Mouse (Mus musculus) midbrain, embryonic 13.5 days (tissue): ENCODE data around the gene Angptl8. TPM values are rescaled to one million over a fixed set of nuclear protein-coding genes. Genes with fewer than 3 reads are reported as not detected.
A peak's percentile ranks its signal among the peaks of the same experiment; 100 is the strongest.

ENCODE experiments used
- ATAC-seq: fragments of 200-750 bp; cut with Nextera tagmentation; 2 replicates; pipeline ENCODE4 v1.8.0; 2017; ENCODE audit warnings: mild to moderate bottlenecking, moderate TSS enrichment, moderate library complexity
- H3K27ac ChIP-seq: fragments of 300-500 bp; sonication (generic); 2 replicates; pipeline ENCODE4 v1.5.1; 2015; ENCODE audit warnings: inconsistent platforms, mild to moderate bottlenecking, moderate library complexity
- H3K27me3 ChIP-seq: fragments of 300-500 bp; sonication (generic); 2 replicates; pipeline ENCODE4 v1.6.1; 2015; ENCODE audit warnings: mild to moderate bottlenecking, inconsistent platforms
- H3K36me3 ChIP-seq: fragments of 300-500 bp; sonication (generic); 2 replicates; pipeline ENCODE4 v1.6.1; 2015; ENCODE audit warnings: mild to moderate bottlenecking, inconsistent platforms
- H3K4me1 ChIP-seq: fragments of 300-500 bp; sonication (generic); replicated peaks from 2 replicates; pipeline ENCODE4 v1.6.1; 2015; ENCODE audit warnings: inconsistent platforms
- H3K4me2 ChIP-seq: fragments of 300-500 bp; sonication (generic); replicated peaks from 2 replicates; pipeline ENCODE4 v1.6.1; 2015; ENCODE audit warnings: moderate library complexity, mild to moderate bottlenecking, inconsistent platforms
- H3K4me3 ChIP-seq: fragments of 300-500 bp; sonication (generic); replicated peaks from 2 replicates; pipeline ENCODE4 v1.5.1; 2015; ENCODE audit warnings: mild to moderate bottlenecking, inconsistent platforms
- H3K9ac ChIP-seq: fragments of 300-500 bp; sonication (generic); replicated peaks from 2 replicates; pipeline ENCODE4 v1.6.1; 2015; ENCODE audit warnings: mild to moderate bottlenecking, inconsistent platforms
- H3K9me3 ChIP-seq: fragments of 300-500 bp; sonication (generic); 2 replicates; pipeline ENCODE4 v1.6.1; 2016; ENCODE audit warnings: mild to moderate bottlenecking, inconsistent platforms
- WGBS: fragments of 180-500 bp; shearing (Covaris S2); methylation state at CpG from one replicate; pipeline ENCODE4 v1.1.7; 2015; 5-methylcytosine and 5-hydroxymethylcytosine counted together
- polyA plus RNA-seq: library from polyadenylated mRNA; unstranded; fragments of >200 nt; fragmentation: Nextera tagmentation; extraction: Ambion mirVana; gene quantifications from 2 replicates; pipeline ENCODE4 v1.2.1, GENCODE M21; 2015

The Angptl8 gene
- polyA plus RNA-seq, 1 experiment from 2014 or later = 0.43 TPM

GRCm38 (mm10) chr9:21840115-21840787 is 4.9 kb downstream of the Angptl8 start:
- no peak overlapping the region for H3K4me3 ChIP-seq
- H3K9ac ChIP-seq = no peak overlapping the region
- no peaks in the 10 kb centered on the region for H3K4me1 ChIP-seq
- H3K27ac ChIP-seq = no peak overlapping the region
- H3K4me2 ChIP-seq = no peak overlapping the region
- no peaks in the 10 kb centered on the region for H3K9me3 ChIP-seq
- 60% methylated on average over 8 of the region's 8 CpGs for WGBS
- ATAC-seq = peak; percentile 62
- no peaks in the 10 kb centered on the region; the same call in 1 of the 2 replicates for H3K36me3 ChIP-seq
- H3K27me3 ChIP-seq = no peaks in the 10 kb centered on the region

GRCm38 (mm10) chr9:21841340-21841739 is 6.0 kb downstream of the Angptl8 start:
- no peak overlapping the region for H3K27ac ChIP-seq

DNA sequence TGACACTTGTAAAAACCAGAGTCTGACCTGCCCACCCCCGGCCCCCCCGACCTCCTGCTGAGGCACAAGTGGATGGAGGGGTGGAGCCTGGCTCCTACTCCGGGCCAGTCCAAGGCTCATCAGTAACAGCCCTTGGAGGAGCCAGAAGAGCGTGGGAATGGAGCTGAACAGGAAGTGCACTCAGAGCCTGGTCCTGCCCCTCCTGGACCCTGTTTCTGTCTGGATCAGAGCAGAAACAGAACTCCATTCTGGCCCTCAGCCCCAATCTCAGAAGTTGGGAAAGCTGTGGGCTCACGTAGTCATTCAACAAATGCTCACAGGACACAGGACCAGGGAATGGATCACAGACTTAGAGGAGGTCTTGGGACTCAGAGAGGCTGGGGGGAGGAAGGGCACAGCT is 7.1 kb downstream of the Angptl8 start:
- no peak overlapping the region for H3K4me3 ChIP-seq
- H3K27ac ChIP-seq = no peak overlapping the region
- H3K4me1 ChIP-seq = peaks cover 8% of the 10 kb centered on the region
- no peak for ATAC-seq
- 65% methylated on average over 5 of the region's 5 CpGs for WGBS
- no peak overlapping the region for H3K4me2 ChIP-seq
- no peaks in the 10 kb centered on the region for H3K9me3 ChIP-seq
- H3K36me3 ChIP-seq = no peaks in the 10 kb centered on the region
- H3K27me3 ChIP-seq = no peaks in the 10 kb centered on the region
- no peak overlapping the region for H3K9ac ChIP-seq

More at GRCm38 (mm10) chr9:21841340-21841739, 6.0 kb downstream of the Angptl8 start:
- Histone ChIP-seq H3K4me1 (no peaks in the 10 kb centered on the region), H3K27me3 (no peaks in the 10 kb centered on the region), H3K9me3 (no peaks in the 10 kb centered on the region), H3K36me3 (no peaks in the 10 kb centered on the region; the same call in 1 of the 2 replicates), H3K4me2 (no peak overlapping the region), H3K4me3 (no peak overlapping the region), H3K9ac (no peak overlapping the region)
- WGBS = 97% methylated on average over 6 of the region's 6 CpGs
- ATAC-seq = no peak

- ATAC-seq = no peak
- H3K9me3 ChIP-seq = no peaks in the 10 kb centered on the region
- no peaks in the 10 kb centered on the region for H3K36me3 ChIP-seq
- H3K4me3 ChIP-seq = no peak overlapping the region
- H3K27ac ChIP-seq = no peak overlapping the region
- peaks cover 13% of the 10 kb centered on the region for H3K4me1 ChIP-seq
- no peaks in the 10 kb centered on the region for H3K27me3 ChIP-seq
- 88% methylated on average over 6 of the region's 6 CpGs for WGBS
- 0 out of 2 replicates have a peak overlapping the region, but pooled peaks have one; percentile 19 for H3K9ac ChIP-seq
- H3K4me2 ChIP-seq = no peak overlapping the region
These were observed 7.8 kb downstream of the Angptl8 start for GRCm38 (mm10) chr9:21843086-21843485.

GRCm38 (mm10) chr9:21845381-21846080 is 10.2 kb downstream of the Angptl8 start:
- H3K4me3 ChIP-seq = no peak overlapping the region
- no peak overlapping the region for H3K9ac ChIP-seq
- no peak for ATAC-seq
- no peaks in the 10 kb centered on the region for H3K27me3 ChIP-seq
- H3K36me3 ChIP-seq = no peaks in the 10 kb centered on the region
- peaks cover 16% of the 10 kb centered on the region for H3K4me1 ChIP-seq
- no peak overlapping the region for H3K27ac ChIP-seq
- no peaks in the 10 kb centered on the region for H3K9me3 ChIP-seq
- no peak overlapping the region for H3K4me2 ChIP-seq
- WGBS = 67% methylated on average over 14 of the region's 14 CpGs

- H3K4me3 ChIP-seq = no peak overlapping the region
- WGBS = 16% methylated on average over 11 of the region's 11 CpGs
- H3K9me3 ChIP-seq = no peaks in the 10 kb centered on the region
- no peak for ATAC-seq
- H3K27ac ChIP-seq = 0 out of 2 replicates have a peak overlapping the region, but pooled peaks have one; percentile 14
- H3K4me2 ChIP-seq = 0 out of 2 replicates have a peak overlapping the region, but pooled peaks have one; percentile 3
- no peaks in the 10 kb centered on the region for H3K36me3 ChIP-seq
- no peaks in the 10 kb centered on the region for H3K27me3 ChIP-seq
- no peak overlapping the region; the same call in 1 of the 2 replicates for H3K9ac ChIP-seq
- H3K4me1 ChIP-seq = peaks cover 16% of the 10 kb centered on the region
These were observed 11.5 kb downstream of the Angptl8 start for GRCm38 (mm10) chr9:21846755-21847341.

GRCm38 (mm10) chr9:21847425-21847824 is 12.1 kb downstream of the Angptl8 start:
- no peak overlapping the region for H3K4me3 ChIP-seq
- H3K4me2 ChIP-seq = no peak overlapping the region
- peaks cover 16% of the 10 kb centered on the region for H3K4me1 ChIP-seq
- no peak overlapping the region for H3K9ac ChIP-seq
- no peak overlapping the region for H3K27ac ChIP-seq
- H3K36me3 ChIP-seq = no peaks in the 10 kb centered on the region
- no peaks in the 10 kb centered on the region for H3K27me3 ChIP-seq
- WGBS = 29% methylated on average over 3 of the region's 3 CpGs
- ATAC-seq = no peak
- no peaks in the 10 kb centered on the region for H3K9me3 ChIP-seq

DNA sequence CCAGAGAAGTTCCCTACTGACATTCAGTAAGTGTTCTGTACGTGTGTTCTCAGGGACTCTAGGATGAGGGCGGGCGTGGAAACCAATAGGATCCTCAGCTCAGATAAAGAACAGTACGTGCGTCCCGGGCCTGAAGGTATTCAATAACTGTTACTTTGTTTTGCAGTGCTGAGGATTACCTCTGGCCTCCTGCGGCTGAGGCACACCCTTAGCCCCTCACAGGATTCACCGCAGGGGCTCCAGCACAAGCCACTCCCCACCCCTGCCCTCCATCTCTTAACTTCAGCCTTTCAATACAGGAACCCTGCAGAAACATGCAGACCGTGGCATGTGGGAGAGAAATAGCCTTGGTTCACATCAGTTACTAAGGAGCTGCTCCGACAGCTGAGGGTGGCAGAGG is 12.6 kb downstream of the Angptl8 start:
- Histone ChIP-seq H3K9ac (no peak overlapping the region), H3K27ac (no peak overlapping the region), H3K4me2 (no peak overlapping the region), H3K9me3 (no peaks in the 10 kb centered on the region), H3K27me3 (no peaks in the 10 kb centered on the region), H3K4me3 (no peak overlapping the region), H3K36me3 (no peaks in the 10 kb centered on the region), H3K4me1 (peaks cover 20% of the 10 kb centered on the region)
- WGBS = 19% methylated on average over 10 of the region's 10 CpGs
- ATAC-seq = no peak

GRCm38 (mm10) chr9:21849691-21850677 is 14.7 kb downstream of the Angptl8 start:
- peaks cover 7% of the 10 kb centered on the region; the same call in 1 of the 2 replicates for H3K27me3 ChIP-seq
- no peak for ATAC-seq
- H3K9me3 ChIP-seq = no peaks in the 10 kb centered on the region
- H3K4me1 ChIP-seq = peaks cover 20% of the 10 kb centered on the region
- no peak overlapping the region for H3K4me2 ChIP-seq
- H3K4me3 ChIP-seq = no peak overlapping the region
- 89% methylated on average over 7 of the region's 7 CpGs for WGBS
- no peak overlapping the region for H3K27ac ChIP-seq
- no peaks in the 10 kb centered on the region for H3K36me3 ChIP-seq
- H3K9ac ChIP-seq = no peak overlapping the region

DNA sequence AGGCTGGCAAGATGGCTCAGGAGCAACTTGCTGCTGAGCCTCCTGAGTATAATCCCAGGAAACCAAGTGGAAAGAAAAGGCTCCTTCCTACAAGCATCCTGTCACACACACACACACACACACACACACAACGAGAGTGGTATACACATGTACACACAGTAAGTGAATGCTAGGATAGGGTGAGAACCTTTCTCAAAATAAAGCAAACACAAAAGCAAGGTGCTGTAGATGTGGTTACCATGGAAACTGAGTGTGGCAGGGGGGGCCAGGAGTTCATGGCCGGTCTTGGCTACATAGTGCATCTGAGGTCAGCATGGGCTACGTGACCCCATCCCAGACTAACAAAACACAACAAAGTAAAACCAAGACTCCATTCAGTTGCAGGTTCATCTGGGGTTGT is 15.8 kb downstream of the Angptl8 start:
- Histone ChIP-seq H3K9me3 (no peaks in the 10 kb centered on the region), H3K27me3 (peaks cover 7% of the 10 kb centered on the region; the same call in 1 of the 2 replicates), H3K9ac (no peak overlapping the region), H3K36me3 (no peaks in the 10 kb centered on the region), H3K4me2 (peak overlapping the region; percentile 58; the same call in 1 of the 2 replicates), H3K4me1 (peaks cover 20% of the 10 kb centered on the region), H3K27ac (no peak overlapping the region), H3K4me3 (no peak overlapping the region)
- no peak for ATAC-seq
- WGBS = 74% methylated on average over 3 of the region's 3 CpGs
